Mouse (Mus musculus) liver, postnatal 0 days (tissue): ENCODE data around the gene Usp18. TPM values are rescaled to one million over a fixed set of nuclear protein-coding genes. Genes with fewer than 3 reads are reported as not detected.
A peak's percentile ranks its signal among the peaks of the same experiment; 100 is the strongest.

Experiments used
- ATAC-seq: fragments of 200-750 bp; cut with Nextera tagmentation; 2 replicates; pipeline ENCODE4 v1.8.0; 2017; ENCODE audit warnings: mild to moderate bottlenecking, moderate library complexity
- DNase-seq: peaks from one replicate; pipeline ENCODE4 v3.0.0-alpha.2; 2016
- H3K27ac ChIP-seq: fragments of 300-500 bp; sonication (generic); 2 replicates; pipeline ENCODE4 v1.5.1; 2014; ENCODE audit warnings: antibody characterized with exemption, moderate library complexity, mild to moderate bottlenecking, low read depth
- H3K27me3 ChIP-seq: fragments of 300-500 bp; sonication (generic); 2 replicates; pipeline ENCODE4 v1.6.1; 2014; ENCODE audit warnings: low read length, control low read depth, mixed read lengths; ENCODE audit not compliant: insufficient read depth
- H3K36me3 ChIP-seq: fragments of 300-500 bp; sonication (generic); replicated peaks from 2 replicates; pipeline ENCODE4 v1.6.1; 2014; ENCODE audit warnings: mild to moderate bottlenecking, control low read depth, low read length, moderate library complexity, mixed read lengths; ENCODE audit not compliant: insufficient read depth
- H3K4me1 ChIP-seq: fragments of 300-500 bp; sonication (generic); 2 replicates; pipeline ENCODE4 v1.6.1; 2014; ENCODE audit warnings: antibody characterized with exemption, mild to moderate bottlenecking, control low read depth; ENCODE audit not compliant: insufficient read depth
- H3K4me2 ChIP-seq: fragments of 300-500 bp; sonication (generic); 2 replicates; pipeline ENCODE4 v1.6.1; 2014; ENCODE audit warnings: low read depth, mild to moderate bottlenecking, low read length, moderate library complexity, mixed read lengths
- H3K4me3 ChIP-seq: fragments of 300-500 bp; sonication (generic); 2 replicates; pipeline ENCODE4 v1.5.1; 2014; ENCODE audit warnings: low read depth, low read length
- H3K9ac ChIP-seq: fragments of 300-500 bp; sonication (generic); replicated peaks from 2 replicates; pipeline ENCODE4 v1.6.1; 2014; ENCODE audit warnings: mild to moderate bottlenecking, moderate library complexity
- H3K9me3 ChIP-seq: fragments of 300-500 bp; sonication (generic); 2 replicates; pipeline ENCODE4 v1.6.1; 2016; ENCODE audit warnings: mild to moderate bottlenecking, control low read depth, low read length, mixed read lengths
- CTCF ChIP-seq: sonication (generic); IDR thresholded peaks from 2 replicates; pipeline ENCODE4 v1.5.1; 2016; ENCODE audit warnings: antibody characterized with exemption, low read depth
- EP300 ChIP-seq: IDR thresholded peaks from 2 replicates; pipeline ENCODE4 v1.6.1; 2016; ENCODE audit warnings: antibody characterized with exemption, low read depth, mild to moderate bottlenecking
- WGBS: fragments of 180-500 bp; shearing (Covaris S2); extraction: QIAGEN DNeasy Blood & Tissue Kit; methylation state at CpG from one replicate; pipeline ENCODE4 v1.1.7; 2014; ENCODE audit not compliant: insufficient replicate concordance; 5-methylcytosine and 5-hydroxymethylcytosine counted together
- polyA plus RNA-seq: library from polyadenylated mRNA; unstranded; fragments of >200 nt; fragmentation: Nextera tagmentation; extraction: Ambion mirVana; gene quantifications from 2 replicates; pipeline ENCODE4 v1.2.1, GENCODE M21; 2015

The Usp18 gene
- polyA plus RNA-seq, 1 experiment from 2014 or later: 24.1 TPM

DNA sequence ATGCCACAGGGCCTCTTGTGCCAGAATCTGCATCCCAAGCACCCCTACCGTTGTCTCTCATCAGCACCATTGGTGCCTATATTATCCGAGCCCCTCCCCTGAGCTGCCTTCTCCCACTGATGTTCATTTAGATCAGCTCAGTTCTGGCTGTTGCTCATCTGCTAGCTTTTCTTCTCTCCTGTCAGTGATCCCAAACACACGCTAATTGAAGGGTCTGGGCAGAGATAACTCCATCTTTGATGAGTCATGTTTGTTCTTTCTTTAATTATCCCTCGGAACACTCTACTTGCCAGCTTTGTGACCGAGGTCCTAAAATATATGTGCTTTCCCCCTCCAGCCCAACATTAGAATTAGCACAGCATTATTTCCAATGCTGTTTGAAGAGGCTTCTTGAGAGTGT lies 30.4 kb upstream of the Usp18 start:
- no peak overlapping the region for H3K9ac ChIP-seq
- no peak overlapping the region for H3K4me3 ChIP-seq
- no peak for TF ChIP-seq CTCF
- no peak for TF ChIP-seq EP300
- 29% methylated on average over 5 of the region's 5 CpGs for WGBS
- DNase-seq (no peak), ATAC-seq (no peak)
- H3K27ac ChIP-seq: peak overlapping the region; percentile 35; the same call in 1 of the 2 replicates
- no peaks in the 10 kb centered on the region for H3K9me3 ChIP-seq
- peaks cover 7% of the 10 kb centered on the region; the same call in 1 of the 2 replicates for H3K27me3 ChIP-seq
- H3K4me2 ChIP-seq: no peak overlapping the region
- peaks cover 20% of the 10 kb centered on the region for H3K4me1 ChIP-seq
- no peaks in the 10 kb centered on the region for H3K36me3 ChIP-seq

DNA sequence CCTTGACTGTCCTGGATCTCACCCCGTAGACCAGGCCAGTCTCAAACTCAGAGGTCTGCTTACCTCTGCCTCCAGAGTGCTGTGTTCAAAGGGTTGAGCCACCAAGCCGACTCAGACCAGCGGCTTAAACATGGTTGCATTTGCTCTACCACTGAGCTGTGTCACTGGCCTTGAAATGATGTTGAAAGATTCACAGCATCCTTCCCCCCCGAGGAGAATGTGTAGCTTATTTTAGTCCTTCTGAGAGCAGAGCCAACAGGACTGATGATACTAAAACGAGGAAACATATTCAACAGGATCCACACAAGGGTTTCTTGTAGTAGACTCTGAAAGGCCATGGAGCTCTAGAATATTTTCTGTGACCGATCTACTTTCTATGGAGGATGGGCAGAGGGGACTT lies 29.8 kb upstream of the Usp18 start:
- ATAC-seq (no peak), DNase-seq (no peak)
- Histone ChIP-seq H3K4me2 (no peak overlapping the region), H3K4me1 (peaks cover 18% of the 10 kb centered on the region), H3K36me3 (no peaks in the 10 kb centered on the region), H3K27me3 (0 out of 2 replicates have a peak, but pooled peaks cover under 1% of the 10 kb centered on the region), H3K9me3 (no peaks in the 10 kb centered on the region), H3K9ac (no peak overlapping the region), H3K27ac (0 out of 2 replicates have a peak overlapping the region, but pooled peaks have one; percentile 7), H3K4me3 (no peak overlapping the region)
- TF ChIP-seq CTCF: no peak
- TF ChIP-seq EP300: no peak
- whole genome bisulfite sequencing: 55% methylated on average over 6 of the region's 6 CpGs

- ATAC-seq (no peak), DNase-seq (no peak)
- Histone ChIP-seq H3K36me3 (no peaks in the 10 kb centered on the region), H3K27ac (no peak overlapping the region), H3K4me3 (no peak overlapping the region), H3K4me2 (no peak overlapping the region), H3K9ac (no peak overlapping the region), H3K9me3 (no peaks in the 10 kb centered on the region), H3K4me1 (peaks cover 18% of the 10 kb centered on the region), H3K27me3 (no peaks in the 10 kb centered on the region)
- WGBS: 66% methylated on average over 5 of the region's 5 CpGs
- no peak for TF ChIP-seq EP300
- TF ChIP-seq CTCF: no peak
Observed at GRCm38 (mm10) chr6:121216589-121217255, 29.0 kb upstream of the Usp18 start.

DNA sequence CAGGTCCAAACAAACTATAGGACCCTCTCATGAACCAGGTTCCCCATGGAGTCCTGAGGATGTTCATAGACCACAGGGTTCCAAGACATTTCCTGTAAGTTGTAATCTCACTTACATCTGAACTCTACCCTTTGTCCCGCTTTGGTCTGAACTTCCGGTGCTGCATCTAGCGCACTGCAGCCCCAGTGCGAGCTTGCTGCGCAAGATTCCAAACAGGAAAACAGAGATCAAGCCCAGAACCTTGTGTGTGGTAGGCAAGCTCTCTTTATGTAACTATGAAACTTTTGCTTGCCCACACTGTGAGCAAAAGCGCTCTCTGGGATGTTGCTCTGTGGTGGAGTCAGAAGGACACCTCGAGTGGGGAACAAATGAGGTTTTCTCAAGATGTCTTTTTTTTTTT lies 27.7 kb upstream of the Usp18 start:
- H3K4me2 ChIP-seq: no peak overlapping the region
- H3K27me3 ChIP-seq: no peaks in the 10 kb centered on the region
- H3K9me3 ChIP-seq: no peaks in the 10 kb centered on the region
- WGBS: 36% methylated on average over 7 of the region's 7 CpGs
- TF ChIP-seq CTCF: no peak
- no peak for TF ChIP-seq EP300
- no peak overlapping the region for H3K27ac ChIP-seq
- no peak overlapping the region for H3K4me3 ChIP-seq
- H3K36me3 ChIP-seq: no peaks in the 10 kb centered on the region
- H3K9ac ChIP-seq: no peak overlapping the region
- ATAC-seq: no peak
- peaks cover 18% of the 10 kb centered on the region for H3K4me1 ChIP-seq
- no peak for DNase-seq

DNA sequence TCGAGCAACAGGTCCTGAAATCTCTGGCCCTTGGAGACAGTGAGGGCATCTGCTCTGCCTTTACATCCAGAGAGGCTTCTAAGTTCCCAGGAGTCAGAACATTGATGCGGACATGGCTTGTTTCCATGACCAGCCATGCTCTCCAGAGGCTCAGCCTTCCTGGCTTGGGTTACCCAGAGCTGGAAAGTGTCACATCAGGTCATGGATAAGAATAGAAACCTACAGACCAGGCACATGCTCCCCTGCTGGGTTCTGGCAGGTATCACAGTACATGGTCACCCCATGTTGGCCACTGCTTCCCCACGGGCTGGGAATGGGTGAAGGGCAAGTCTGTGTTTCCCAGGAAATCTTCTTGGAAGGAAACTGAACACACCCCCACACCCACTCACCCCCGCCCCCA lies 26.3 kb upstream of the Usp18 start:
- no peak overlapping the region for H3K4me3 ChIP-seq
- WGBS: 73% methylated on average over 4 of the region's 4 CpGs
- TF ChIP-seq CTCF (no peak), EP300 (no peak)
- DNase-seq (no peak), ATAC-seq (no peak)
- H3K4me1 ChIP-seq: peaks cover 22% of the 10 kb centered on the region
- no peak overlapping the region for H3K27ac ChIP-seq
- H3K9ac ChIP-seq: no peak overlapping the region
- no peaks in the 10 kb centered on the region for H3K9me3 ChIP-seq
- H3K27me3 ChIP-seq: no peaks in the 10 kb centered on the region
- no peaks in the 10 kb centered on the region for H3K36me3 ChIP-seq
- H3K4me2 ChIP-seq: no peak overlapping the region

DNA sequence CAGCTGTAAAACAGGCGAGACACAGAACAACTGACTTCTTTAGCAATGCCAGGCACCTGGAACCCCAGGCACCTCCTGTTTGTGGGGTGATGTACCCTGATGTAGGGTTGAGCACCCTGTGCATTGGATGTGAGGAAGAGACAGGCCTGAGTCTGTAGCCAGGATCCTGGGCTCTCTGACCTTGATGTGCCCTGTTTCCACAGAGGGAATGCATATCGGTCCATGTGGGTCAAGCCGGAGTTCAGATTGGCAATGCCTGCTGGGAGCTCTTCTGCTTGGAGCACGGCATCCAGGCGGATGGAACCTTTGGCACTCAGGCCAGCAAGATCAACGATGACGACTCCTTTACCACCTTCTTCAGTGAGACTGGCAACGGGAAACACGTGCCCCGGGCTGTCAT lies 25.5 kb upstream of the Usp18 start:
- 87% methylated on average over 10 of the region's 10 CpGs for WGBS
- TF ChIP-seq EP300: no peak
- no peak for TF ChIP-seq CTCF
- no peaks in the 10 kb centered on the region for H3K36me3 ChIP-seq
- no peak overlapping the region for H3K9ac ChIP-seq
- no peaks in the 10 kb centered on the region for H3K9me3 ChIP-seq
- H3K4me1 ChIP-seq: peaks cover 25% of the 10 kb centered on the region
- no peaks in the 10 kb centered on the region for H3K27me3 ChIP-seq
- no peak overlapping the region for H3K27ac ChIP-seq
- ATAC-seq: no peak
- H3K4me3 ChIP-seq: no peak overlapping the region
- no peak for DNase-seq
- H3K4me2 ChIP-seq: no peak overlapping the region
